9 mouse cellular contexts compared by ENCODE assay signal in the genomic region with DNA sequence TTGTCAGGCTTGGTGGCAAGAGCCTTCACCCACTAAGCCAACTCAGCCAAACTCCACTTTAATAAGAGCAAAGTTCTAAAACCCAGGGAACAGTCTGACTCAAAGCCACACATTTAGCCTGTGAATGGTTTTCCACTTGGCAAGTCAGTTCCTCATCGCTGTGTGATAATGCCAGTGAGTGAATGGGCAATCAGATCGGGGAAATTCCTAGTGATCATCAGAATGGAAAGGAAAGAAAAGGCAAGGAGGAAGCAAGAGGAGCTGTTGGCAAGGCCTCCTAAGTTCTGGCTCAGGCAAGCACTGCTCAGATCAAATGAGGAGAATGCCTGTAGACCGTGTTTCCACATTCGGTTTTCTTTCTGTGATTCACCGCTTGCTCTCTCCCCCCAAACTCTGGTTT. TPM values are rescaled to one million over a fixed set of nuclear protein-coding genes. Genes with fewer than 3 reads are reported as not detected.
DNase-seq lines count a peak whose midpoint lies in the region; ATAC-seq and TF ChIP-seq lines count a peak whose summit lies in the region.
"Had no signal": no experiment of that assay in that cellular context is flagged by ENCODE, and none has a peak within 500 bp of the region (broad histone marks: within the 10 kb centered on the region; RNA-seq: fewer than 3 reads in every experiment).

No protein-coding gene starts in this region.

- peak; percentile 40 for DNase-seq in hindbrain, embryonic 14.5 days (ENCODE audit: low spot score)
- DNase-seq in 3134 (ENCODE audit: extremely low read depth, insufficient read length, low spot score) (peak; percentile 61), CH12.LX (ENCODE audit: extremely low read depth) (no peak)
- DNase-seq in hindbrain, postnatal 0 days (ENCODE audit: low spot score) = peak; percentile 67
- no peak for DNase-seq in thymus, postnatal 36 days
- DNase-seq in gastrocnemius, postnatal 36 days = no peak

- H3K4me3 ChIP-seq in hindbrain, embryonic 14.5 days (replicated peaks; ENCODE audit: low read length) = no peak overlapping the region
- H3K4me3 ChIP-seq in hindbrain, embryonic 12.5 days = no peak overlapping the region
- H3K4me3 ChIP-seq in CH12.LX (replicated peaks in 1 of 3; ENCODE audit: low read depth in 2 of 3, low read length in 2 of 3, poor library complexity in 1 of 3) = no peak overlapping the region
- H3K4me3 ChIP-seq in hindbrain, postnatal 0 days (ENCODE audit: low read length) = no peak overlapping the region
- H3K4me3 ChIP-seq: lung, embryonic 15.5 days had no signal

- TF ChIP-seq CTCF in CH12.LX (conservative IDR thresholded peaks at IDR 0.05 in 1 of 2, IDR thresholded peaks at IDR 0.05 in 1 of 2; ENCODE audit: low read depth in 2 of 2, low read length in 2 of 2) = no peak
- no peak for TF ChIP-seq CTCF in hindbrain, postnatal 0 days (IDR thresholded peaks at IDR 0.05; ENCODE audit: low read depth)

- peaks cover 12% of the 10 kb centered on the region for H3K79me2 ChIP-seq in CH12.LX (replicated peaks; ENCODE audit: control insufficient read depth, extremely low read depth, insufficient read depth, poor library complexity, severe bottlenecking)

- TF ChIP-seq EP300 in CH12.LX (IDR thresholded peaks at IDR 0.05; ENCODE audit: low read length) = no peak

- H3K9ac ChIP-seq in hindbrain, embryonic 14.5 days = no peak overlapping the region
- H3K9ac ChIP-seq in hindbrain, embryonic 12.5 days = no peak overlapping the region
- H3K9ac ChIP-seq in CH12.LX (ENCODE audit: insufficient read depth, low read depth) = no peak overlapping the region
- no peak overlapping the region for H3K9ac ChIP-seq in hindbrain, postnatal 0 days (replicated peaks; ENCODE audit: low read length)
- H3K9ac ChIP-seq: lung, embryonic 15.5 days had no signal

- intact Hi-C loops in gastrocnemius, postnatal 36 days (cut with DNase I) = no loop called here

- dilution Hi-C loops in CH12.LX (cut with MboI; ENCODE audit: extremely low pct_ligation_motif_present, extremely low pct_unique_long_range_greater_than_20kb, low sequenced_read_pairs) = no loop called here

- TF ChIP-seq RAD21 in CH12.LX (IDR thresholded peaks at IDR 0.05; ENCODE audit: low read depth, low read length) = no peak

- no peaks in the 10 kb centered on the region for H3K36me3 ChIP-seq in hindbrain, embryonic 14.5 days (replicated peaks; ENCODE audit: control insufficient read depth, insufficient read depth)
- H3K36me3 ChIP-seq in hindbrain, embryonic 12.5 days = no peaks in the 10 kb centered on the region
- no peaks in the 10 kb centered on the region for H3K36me3 ChIP-seq in CH12.LX (replicated peaks in 1 of 2; ENCODE audit: control insufficient read depth in 1 of 2, insufficient read depth in 1 of 2, low read length in 1 of 2)
- no peaks in the 10 kb centered on the region for H3K36me3 ChIP-seq in hindbrain, postnatal 0 days (ENCODE audit: insufficient read depth, low read length)
- H3K36me3 ChIP-seq: lung, embryonic 15.5 days had no signal

- TF ChIP-seq POLR2A in CH12.LX (IDR thresholded peaks at IDR 0.05; ENCODE audit: low read depth, low read length) = no peak

- WGBS in hindbrain, embryonic 14.5 days = 27% methylated on average over 5 of the region's 5 CpGs
- WGBS in hindbrain, embryonic 12.5 days = 55% methylated on average over 5 of the region's 5 CpGs
- WGBS in hindbrain, postnatal 0 days = 22% methylated on average over 5 of the region's 5 CpGs

- in situ Hi-C loops in CH12.LX (cut with MboI; ENCODE audit: low pct_ligation_motif_present, low pct_unique_long_range_greater_than_20kb, low sequenced_read_pairs) = no loop called here

- H3K27me3 ChIP-seq in hindbrain, embryonic 14.5 days (ENCODE audit: control insufficient read depth, insufficient read depth, low read length) = no peaks in the 10 kb centered on the region
- no peaks in the 10 kb centered on the region for H3K27me3 ChIP-seq in hindbrain, embryonic 12.5 days
- H3K27me3 ChIP-seq in CH12.LX (replicated peaks) = no peaks in the 10 kb centered on the region
- no peaks in the 10 kb centered on the region for H3K27me3 ChIP-seq in hindbrain, postnatal 0 days (ENCODE audit: insufficient read depth, low read length)
- H3K27me3 ChIP-seq: lung, embryonic 15.5 days had no signal

- H3K27ac ChIP-seq in hindbrain, embryonic 14.5 days = no peak overlapping the region
- no peak overlapping the region for H3K27ac ChIP-seq in hindbrain, embryonic 12.5 days
- H3K27ac ChIP-seq in CH12.LX (ENCODE audit: insufficient read depth, low read depth) = no peak overlapping the region
- H3K27ac ChIP-seq in hindbrain, postnatal 0 days = peak overlapping the region; percentile 65
- H3K27ac ChIP-seq: lung, embryonic 15.5 days had no signal

- ATAC-seq in hindbrain, embryonic 14.5 days (ENCODE audit: low FRiP score) = peak; percentile 51; the same call in 1 of the 2 replicates
- no peak for ATAC-seq in hindbrain, embryonic 12.5 days (ENCODE audit: low FRiP score)
- peak; percentile 76 for ATAC-seq in hindbrain, postnatal 0 days
- ATAC-seq in erythroblast, adult 5-6 weeks (replicated peaks; ENCODE audit: low FRiP score, poor library complexity, severe bottlenecking) = no peak

- 0 out of 2 replicates have a peak, but pooled peaks cover 12% of the 10 kb centered on the region for H3K4me1 ChIP-seq in hindbrain, embryonic 14.5 days (replicated peaks; ENCODE audit: control insufficient read depth, insufficient read depth, low read length)
- 0 out of 2 replicates have a peak, but pooled peaks cover 2% of the 10 kb centered on the region for H3K4me1 ChIP-seq in hindbrain, embryonic 12.5 days
- peaks cover 30 to 80% of the 10 kb centered on the region in 2 experiments for H3K4me1 ChIP-seq in CH12.LX (ENCODE audit: control insufficient read depth in 1 of 2, insufficient read depth in 2 of 2)
- H3K4me1 ChIP-seq in hindbrain, postnatal 0 days (ENCODE audit: insufficient read depth, low read length) = peaks cover 26% of the 10 kb centered on the region

- H3K4me2 ChIP-seq in hindbrain, embryonic 14.5 days (replicated peaks) = no peak overlapping the region
- no peak overlapping the region for H3K4me2 ChIP-seq in hindbrain, embryonic 12.5 days (replicated peaks)
- no peak overlapping the region for H3K4me2 ChIP-seq in CH12.LX (ENCODE audit: insufficient read depth, low read depth, poor library complexity, severe bottlenecking)
- no peak overlapping the region for H3K4me2 ChIP-seq in hindbrain, postnatal 0 days (ENCODE audit: low read depth, low read length)
- H3K4me2 ChIP-seq: lung, embryonic 15.5 days had no signal

- H3K9me3 ChIP-seq in hindbrain, embryonic 14.5 days (ENCODE audit: control insufficient read depth, low read length) = no peaks in the 10 kb centered on the region
- H3K9me3 ChIP-seq in hindbrain, embryonic 12.5 days (replicated peaks) = no peaks in the 10 kb centered on the region
- no peaks in the 10 kb centered on the region for H3K9me3 ChIP-seq in CH12.LX (replicated peaks; ENCODE audit: low read length)
- no peaks in the 10 kb centered on the region for H3K9me3 ChIP-seq in hindbrain, postnatal 0 days (ENCODE audit: low read length)
- H3K9me3 ChIP-seq: lung, embryonic 15.5 days had no signal

TF ChIP-seq in CH12.LX, 34 proteins besides CTCF, POLR2A, EP300 and RAD21:
- 0 out of 2 replicates have a peak, but pooled peaks have one; percentile 7 for TF ChIP-seq IRF4 (IDR thresholded peaks at IDR 0.05; ENCODE audit: low read depth, low read length)
- TF ChIP-seq ZNF384 (IDR thresholded peaks at IDR 0.05; ENCODE audit: low read depth, low read length) = no peak
TF ChIP-seq in CH12.LX: peak in this region for 1.

RNA-seq across cellular contexts. Expression of a gene that starts 35.2 kb away (rescaled TPM):
- polyA plus RNA-seq in hindbrain, embryonic 14.5 days (2014; fragmentation: Nextera tagmentation; extraction: Ambion mirVana) = 7.9 and 10.3 TPM in 2 replicates
- 3.5 TPM in 2 replicates for polyA plus RNA-seq in hindbrain, embryonic 12.5 days (2016; fragmentation: Nextera tagmentation; extraction: Ambion mirVana)
- 7.3 and 9.7 TPM in 2 replicates for total RNA-seq in CH12.LX (2012; rRNA removed)
- total RNA-seq in CH12.LX (2014; rRNA removed) = 6.8 and 6.9 TPM in 2 replicates
- 7.3 and 8.9 TPM in 2 replicates for polyA plus RNA-seq in CH12.LX (2012; ENCODE audit: insufficient read length, low read depth)
- 37.8 and 39.1 TPM in 2 replicates for total RNA-seq in hindbrain, postnatal 0 days (2014; rRNA removed)
- 4.6 and 4.7 TPM in 2 replicates for polyA plus RNA-seq in hindbrain, postnatal 0 days (2015; fragmentation: Nextera tagmentation; extraction: Ambion mirVana)
- total RNA-seq in erythroblast, adult 5-6 weeks (2015; ENCODE audit: low replicate concordance) = 9.2 and 21.1 TPM in 2 replicates
- 11.3 and 18.7 TPM in 2 replicates for total RNA-seq in erythroblast, adult 5-6 weeks (2017; ENCODE audit: low replicate concordance)
- total RNA-seq in gastrocnemius, postnatal 36 days (2021) = 1 to 10 TPM; 2.7 to 3.6 TPM

Comparison
In these comparisons a context has a peak if more than half of its experiments do, and no peak if none do; other contexts are left out.
1. ATAC-seq: peak in hindbrain, embryonic 14.5 days (single experiment) and hindbrain, postnatal 0 days (single experiment); none in hindbrain, embryonic 12.5 days (single experiment) and erythroblast, adult 5-6 weeks (single experiment).
2. DNase-seq: peak in hindbrain, embryonic 14.5 days (single experiment), 3134 (single experiment) and hindbrain, postnatal 0 days (single experiment); none in CH12.LX (single experiment), thymus, postnatal 36 days (0 of 2) and gastrocnemius, postnatal 36 days (0 of 2).